Mouse (Mus musculus) hindbrain, embryonic 15.5 days (tissue): ENCODE data around the gene Agbl4. TPM values are rescaled to one million over a fixed set of nuclear protein-coding genes. Genes with fewer than 3 reads are reported as not detected.

Experiments
- ATAC-seq: fragments of 200-750 bp; cut with Nextera tagmentation; 2 replicates; pipeline ENCODE4 v1.8.0; 2017; ENCODE audit warnings: low read depth, moderate number of reproducible peaks, moderate TSS enrichment; ENCODE audit not compliant: low FRiP score
- H3K27ac ChIP-seq: fragments of 300-500 bp; sonication (generic); replicated peaks from 2 replicates; pipeline ENCODE4 v1.5.1; 2015; ENCODE audit warnings: mild to moderate bottlenecking, inconsistent platforms
- H3K27me3 ChIP-seq: fragments of 300-500 bp; sonication (generic); 2 replicates; pipeline ENCODE4 v1.6.1; 2015; ENCODE audit warnings: control low read depth, inconsistent platforms
- H3K36me3 ChIP-seq: fragments of 300-500 bp; sonication (generic); 2 replicates; pipeline ENCODE4 v1.6.1; 2015; ENCODE audit warnings: control low read depth, inconsistent platforms
- H3K4me1 ChIP-seq: fragments of 300-500 bp; sonication (generic); replicated peaks from 2 replicates; pipeline ENCODE4 v1.6.1; 2015; ENCODE audit warnings: control low read depth, inconsistent platforms
- H3K4me2 ChIP-seq: fragments of 300-500 bp; sonication (generic); 2 replicates; pipeline ENCODE4 v1.6.1; 2015; ENCODE audit warnings: moderate library complexity, mild to moderate bottlenecking, inconsistent platforms
- H3K4me3 ChIP-seq: fragments of 300-500 bp; sonication (generic); 2 replicates; pipeline ENCODE4 v1.5.1; 2015; ENCODE audit warnings: mild to moderate bottlenecking, inconsistent platforms
- H3K9ac ChIP-seq: fragments of 300-500 bp; sonication (generic); 2 replicates; pipeline ENCODE4 v1.6.1; 2015; ENCODE audit warnings: inconsistent platforms
- H3K9me3 ChIP-seq: fragments of 300-500 bp; sonication (generic); 2 replicates; pipeline ENCODE4 v1.6.1; 2016; ENCODE audit warnings: control low read depth, inconsistent platforms
- WGBS: fragments of 180-500 bp; shearing (Covaris S2); methylation state at CpG from one replicate; pipeline ENCODE4 v1.1.7; 2015; 5-methylcytosine and 5-hydroxymethylcytosine counted together
- polyA plus RNA-seq: library from polyadenylated mRNA; unstranded; fragments of >200 nt; fragmentation: Nextera tagmentation; extraction: Ambion mirVana; gene quantifications from 2 replicates; pipeline ENCODE4 v1.2.1, GENCODE M21; 2015

Agbl4 gene
- polyA plus RNA-seq, 1 experiment from 2014 or later = 2.9 TPM

- no peaks in the 10 kb centered on the region for H3K27me3 ChIP-seq
- 16% methylated on average over 4 of the region's 4 CpGs for WGBS
- H3K4me3 ChIP-seq = no peak overlapping the region
- no peak overlapping the region for H3K4me2 ChIP-seq
- H3K9me3 ChIP-seq = no peaks in the 10 kb centered on the region
- no peaks in the 10 kb centered on the region for H3K36me3 ChIP-seq
- peak overlapping the region; percentile 3; the same call in 1 of the 2 replicates for H3K27ac ChIP-seq
- H3K9ac ChIP-seq = no peak overlapping the region
- ATAC-seq = peak; percentile 42
- H3K4me1 ChIP-seq = peaks cover 6% of the 10 kb centered on the region; the same call in 1 of the 2 replicates
Observed at GRCm38 (mm10) chr4:111517063-111517792, 1119.8 kb downstream of the Agbl4 start.

GRCm38 (mm10) chr4:111518191-111518590 is 1120.7 kb downstream of the Agbl4 start:
- no peaks in the 10 kb centered on the region for H3K36me3 ChIP-seq
- H3K9me3 ChIP-seq = no peaks in the 10 kb centered on the region
- H3K27ac ChIP-seq = no peak overlapping the region
- no peaks in the 10 kb centered on the region for H3K27me3 ChIP-seq
- ATAC-seq = no peak
- H3K4me2 ChIP-seq = no peak overlapping the region
- no peak overlapping the region for H3K9ac ChIP-seq
- peaks cover 6% of the 10 kb centered on the region; the same call in 1 of the 2 replicates for H3K4me1 ChIP-seq
- H3K4me3 ChIP-seq = no peak overlapping the region
- 87% methylated on average over 4 of the region's 4 CpGs for WGBS

GRCm38 (mm10) chr4:111519267-111519666 is 1121.8 kb downstream of the Agbl4 start:
- ATAC-seq = no peak
- H3K9ac ChIP-seq = no peak overlapping the region
- no peak overlapping the region for H3K27ac ChIP-seq
- no peak overlapping the region for H3K4me2 ChIP-seq
- H3K9me3 ChIP-seq = no peaks in the 10 kb centered on the region
- H3K36me3 ChIP-seq = no peaks in the 10 kb centered on the region
- 63% methylated on average over 3 of the region's 3 CpGs for WGBS
- H3K4me1 ChIP-seq = peaks cover 6% of the 10 kb centered on the region; the same call in 1 of the 2 replicates
- H3K27me3 ChIP-seq = no peaks in the 10 kb centered on the region
- H3K4me3 ChIP-seq = no peak overlapping the region

- Histone ChIP-seq H3K9ac (no peak overlapping the region), H3K4me1 (peaks cover 6% of the 10 kb centered on the region; the same call in 1 of the 2 replicates), H3K9me3 (no peaks in the 10 kb centered on the region), H3K27me3 (no peaks in the 10 kb centered on the region), H3K36me3 (no peaks in the 10 kb centered on the region), H3K4me3 (no peak overlapping the region), H3K4me2 (no peak overlapping the region), H3K27ac (no peak overlapping the region)
- WGBS = 90% methylated on average over 2 of the region's 2 CpGs
- no peak for ATAC-seq
Observed at GRCm38 (mm10) chr4:111520006-111520405, 1122.5 kb downstream of the Agbl4 start.

- Histone ChIP-seq H3K27ac (no peak overlapping the region), H3K4me3 (no peak overlapping the region), H3K36me3 (no peaks in the 10 kb centered on the region), H3K4me1 (no peaks in the 10 kb centered on the region), H3K4me2 (no peak overlapping the region), H3K27me3 (no peaks in the 10 kb centered on the region), H3K9me3 (no peaks in the 10 kb centered on the region), H3K9ac (no peak overlapping the region)
- 50% methylated on average over 2 of the region's 2 CpGs for WGBS
- ATAC-seq = no peak
Observed at GRCm38 (mm10) chr4:111522974-111523373, 1125.5 kb downstream of the Agbl4 start.

- ATAC-seq = 0 out of 2 replicates have a peak, but pooled peaks have one; percentile 15
- H3K9me3 ChIP-seq = no peaks in the 10 kb centered on the region
- H3K27ac ChIP-seq = no peak overlapping the region
- no peaks in the 10 kb centered on the region for H3K36me3 ChIP-seq
- no peaks in the 10 kb centered on the region for H3K4me1 ChIP-seq
- H3K4me2 ChIP-seq = no peak overlapping the region
- no peaks in the 10 kb centered on the region for H3K27me3 ChIP-seq
- WGBS = 89% methylated on average over 6 of the region's 6 CpGs
- no peak overlapping the region for H3K4me3 ChIP-seq
- no peak overlapping the region for H3K9ac ChIP-seq
Observed at GRCm38 (mm10) chr4:111528961-111529360, 1131.5 kb downstream of the Agbl4 start.

GRCm38 (mm10) chr4:111529996-111530395 is 1132.5 kb downstream of the Agbl4 start:
- no peak overlapping the region for H3K9ac ChIP-seq
- no peak overlapping the region for H3K4me2 ChIP-seq
- H3K27ac ChIP-seq = no peak overlapping the region
- no peak for ATAC-seq
- H3K36me3 ChIP-seq = no peaks in the 10 kb centered on the region
- H3K4me3 ChIP-seq = no peak overlapping the region
- 76% methylated on average over 4 of the region's 4 CpGs for WGBS
- H3K9me3 ChIP-seq = no peaks in the 10 kb centered on the region
- no peaks in the 10 kb centered on the region for H3K4me1 ChIP-seq
- H3K27me3 ChIP-seq = no peaks in the 10 kb centered on the region

- H3K9ac ChIP-seq = no peak overlapping the region
- ATAC-seq = no peak
- H3K36me3 ChIP-seq = no peaks in the 10 kb centered on the region
- no peak overlapping the region for H3K4me3 ChIP-seq
- no peaks in the 10 kb centered on the region for H3K27me3 ChIP-seq
- H3K4me2 ChIP-seq = no peak overlapping the region
- no peaks in the 10 kb centered on the region for H3K4me1 ChIP-seq
- no peaks in the 10 kb centered on the region for H3K9me3 ChIP-seq
- no peak overlapping the region for H3K27ac ChIP-seq
- WGBS = 92% methylated on average over 2 of the region's 2 CpGs
Observed at GRCm38 (mm10) chr4:111530537-111530936, 1133.1 kb downstream of the Agbl4 start.

GRCm38 (mm10) chr4:111544684-111545083 is 1147.2 kb downstream of the Agbl4 start:
- no peaks in the 10 kb centered on the region for H3K4me1 ChIP-seq
- 85% methylated on average over 2 of the region's 2 CpGs for WGBS
- no peak overlapping the region for H3K27ac ChIP-seq
- no peaks in the 10 kb centered on the region for H3K27me3 ChIP-seq
- H3K9ac ChIP-seq = no peak overlapping the region
- H3K4me3 ChIP-seq = no peak overlapping the region
- H3K4me2 ChIP-seq = no peak overlapping the region
- H3K9me3 ChIP-seq = no peaks in the 10 kb centered on the region
- ATAC-seq = no peak
- no peaks in the 10 kb centered on the region for H3K36me3 ChIP-seq

- ATAC-seq = peak; percentile 51; the same call in 1 of the 2 replicates
- Histone ChIP-seq H3K4me2 (no peak overlapping the region), H3K27me3 (no peaks in the 10 kb centered on the region), H3K4me1 (no peaks in the 10 kb centered on the region), H3K9me3 (no peaks in the 10 kb centered on the region), H3K4me3 (no peak overlapping the region), H3K27ac (no peak overlapping the region), H3K9ac (no peak overlapping the region), H3K36me3 (no peaks in the 10 kb centered on the region)
- 62% methylated on average over 7 of the region's 7 CpGs for WGBS
Observed at GRCm38 (mm10) chr4:111546009-111546408, 1148.5 kb downstream of the Agbl4 start.

- no peak overlapping the region for H3K9ac ChIP-seq
- no peak for ATAC-seq
- 59% methylated on average over 2 of the region's 2 CpGs for WGBS
Observed at GRCm38 (mm10) chr4:111555426-111555825, 1158.0 kb downstream of the Agbl4 start.

GRCm38 (mm10) chr4:111577087-111577773 is 1179.8 kb downstream of the Agbl4 start:
- Histone ChIP-seq H3K27ac (no peak overlapping the region), H3K9me3 (no peaks in the 10 kb centered on the region), H3K27me3 (no peaks in the 10 kb centered on the region), H3K4me2 (no peak overlapping the region), H3K36me3 (no peaks in the 10 kb centered on the region), H3K4me3 (no peak overlapping the region), H3K4me1 (peaks cover 9% of the 10 kb centered on the region; the same call in 1 of the 2 replicates), H3K9ac (no peak overlapping the region)
- ATAC-seq = no peak; the same call in 1 of the 2 replicates
- WGBS = 72% methylated on average over 10 of the region's 10 CpGs

More at GRCm38 (mm10) chr4:111555426-111555825, 1158.0 kb downstream of the Agbl4 start:
- no peaks in the 10 kb centered on the region for H3K27me3 ChIP-seq
- no peak overlapping the region for H3K4me3 ChIP-seq
- H3K36me3 ChIP-seq = no peaks in the 10 kb centered on the region
- no peaks in the 10 kb centered on the region for H3K9me3 ChIP-seq
- no peaks in the 10 kb centered on the region for H3K4me1 ChIP-seq
- no peak overlapping the region for H3K4me2 ChIP-seq
- no peak overlapping the region for H3K27ac ChIP-seq
